Mouse (Mus musculus) testis, postnatal 14 days (tissue): Measurements from ENCODE around the gene Fbxl17.

Experiments
- DNase-seq: peaks from one replicate; pipeline ENCODE4 v3.0.0; 2021; ENCODE audit warnings: low spot score

Fbxl17 gene

DNA sequence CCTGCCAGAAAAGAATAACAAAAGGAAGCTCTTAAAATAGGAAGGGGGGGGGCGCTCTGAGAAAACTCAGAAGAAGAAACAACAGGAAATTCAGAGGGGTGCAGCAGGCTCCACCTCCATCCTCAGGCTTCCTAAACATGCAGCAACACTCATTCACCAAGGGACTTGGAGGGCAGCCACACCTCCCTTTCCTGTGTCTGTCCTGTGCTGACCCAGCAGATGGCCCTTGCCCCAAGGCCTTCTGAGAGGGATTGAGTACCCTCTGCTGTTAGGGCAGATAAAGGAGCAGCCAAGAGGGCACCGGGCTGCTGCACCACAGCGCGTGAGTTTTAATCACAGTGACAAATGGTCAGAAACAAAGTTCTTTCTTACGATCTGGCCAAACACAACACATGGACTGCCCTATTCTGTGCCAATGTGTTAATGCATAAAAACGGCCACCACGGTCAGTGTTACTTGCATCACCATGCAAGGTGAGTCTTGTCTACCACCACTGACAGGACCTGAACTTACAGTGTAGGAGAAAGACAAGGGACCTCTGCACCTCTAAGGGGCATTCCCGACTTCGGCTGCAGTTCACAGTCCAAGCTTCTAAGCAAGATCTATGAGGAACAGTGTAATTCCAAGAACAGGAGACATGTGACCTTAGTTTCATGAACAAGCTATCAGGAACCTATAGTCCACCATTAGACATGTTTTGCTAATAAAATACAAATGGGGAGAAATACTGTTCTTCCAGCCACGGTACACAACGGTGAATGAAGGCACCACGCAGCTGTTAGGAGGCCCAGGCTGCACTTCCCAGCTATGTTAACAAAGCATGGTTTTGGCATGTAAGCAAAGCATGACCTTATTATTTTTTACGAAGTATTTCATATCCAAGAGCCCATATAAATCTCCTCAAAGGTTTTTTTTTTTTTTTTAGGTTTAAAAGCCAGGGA lies 96.8 kb downstream of the Fbxl17 start:
- DNase-seq = no peak

DNA sequence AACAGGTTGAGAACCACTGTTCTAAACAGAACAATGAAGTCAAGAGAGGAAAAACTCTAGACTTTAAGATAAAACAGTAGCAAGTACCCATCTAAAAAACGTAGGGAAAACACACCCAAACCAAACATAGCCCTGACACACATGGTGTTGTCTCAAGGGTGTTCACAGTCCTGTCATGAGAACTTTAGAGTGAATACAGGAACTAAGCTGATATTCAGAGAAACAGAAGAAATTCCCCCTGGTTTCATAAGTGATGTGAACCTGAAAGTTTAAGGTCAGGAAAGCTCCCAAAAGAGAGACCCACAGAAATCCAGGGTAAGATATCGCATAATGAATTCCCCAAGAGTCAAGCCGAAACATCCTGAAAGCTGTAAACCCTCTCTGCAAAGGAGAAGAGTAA lies 97.6 kb downstream of the Fbxl17 start:
- DNase-seq = no peak

DNA sequence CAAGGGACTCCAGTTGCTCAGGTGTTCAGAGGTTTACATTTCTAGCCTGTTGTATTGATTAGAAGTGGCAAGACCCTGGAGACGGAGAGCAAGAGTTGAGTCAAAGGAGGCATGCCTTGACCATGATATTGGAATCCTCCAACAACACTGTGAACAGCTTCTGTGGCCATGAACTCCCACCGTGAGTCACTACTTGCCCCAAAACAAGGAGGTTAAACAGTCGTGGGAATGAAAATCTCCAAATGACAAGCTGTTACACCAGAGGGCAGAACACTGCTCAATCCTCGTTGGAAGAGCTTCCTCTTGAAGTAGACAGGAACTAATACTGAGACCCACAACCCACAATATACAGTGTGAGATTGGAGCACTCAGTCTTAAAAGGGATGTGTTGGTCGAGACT lies 99.2 kb downstream of the Fbxl17 start:
- no peak for DNase-seq

DNA sequence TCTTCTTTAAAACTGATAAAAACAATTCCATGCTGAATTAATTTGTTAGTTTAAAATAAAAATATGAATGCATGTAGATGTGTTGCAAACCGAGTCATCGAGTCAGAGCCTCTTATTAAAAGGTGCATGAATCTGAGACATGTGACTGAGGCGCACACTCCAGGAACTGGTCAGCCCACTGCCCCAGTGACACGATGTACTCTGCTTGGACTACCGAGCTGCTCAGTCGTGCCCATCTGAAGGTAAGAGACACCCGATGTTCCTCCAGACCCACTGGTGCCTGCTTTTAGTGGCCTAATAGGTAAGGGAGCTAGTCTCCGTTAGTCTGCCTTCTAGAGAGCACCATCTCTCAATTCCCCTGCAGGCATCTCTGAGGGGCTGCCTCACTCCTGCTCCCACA lies 100.0 kb downstream of the Fbxl17 start:
- no peak for DNase-seq

DNA sequence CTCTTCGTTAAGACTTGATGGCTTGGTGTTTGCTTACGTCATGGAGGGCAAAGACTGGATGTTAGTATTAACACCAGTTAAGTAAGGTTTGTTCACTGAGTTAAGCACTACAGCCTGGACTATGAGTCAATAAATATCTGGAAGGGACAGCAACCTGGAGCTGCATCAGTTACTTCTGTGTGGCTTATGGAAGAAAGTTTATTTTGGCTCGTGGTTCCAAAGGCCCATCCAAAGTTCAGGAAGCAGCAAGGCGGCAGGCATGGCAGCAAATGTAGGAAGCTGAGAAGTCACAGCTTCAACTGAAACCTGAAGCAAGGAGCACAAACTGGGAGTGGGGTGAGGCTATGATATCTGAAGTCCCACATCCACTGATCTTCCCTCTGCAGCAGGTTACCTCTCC lies 108.3 kb downstream of the Fbxl17 start:
- DNase-seq = no peak

DNA sequence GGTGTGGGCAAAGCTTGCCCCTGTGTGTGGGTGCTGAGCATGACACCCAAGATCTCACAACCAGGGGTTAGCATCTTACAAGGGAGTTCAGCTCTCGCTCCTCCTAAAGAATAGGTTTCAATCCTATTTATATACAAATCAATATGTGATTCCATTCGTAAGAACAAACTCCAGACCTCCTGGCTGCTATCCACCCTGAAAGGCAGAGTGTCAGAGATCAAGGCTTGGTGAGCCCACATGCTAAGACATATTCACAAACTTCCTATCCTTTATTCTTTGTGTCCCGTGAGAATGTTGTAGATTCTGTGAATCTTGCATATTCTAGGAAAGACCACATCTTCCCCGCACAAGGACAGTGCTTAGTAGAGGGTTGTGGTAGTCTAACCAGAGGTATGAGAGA lies 108.9 kb downstream of the Fbxl17 start:
- DNase-seq = no peak

DNA sequence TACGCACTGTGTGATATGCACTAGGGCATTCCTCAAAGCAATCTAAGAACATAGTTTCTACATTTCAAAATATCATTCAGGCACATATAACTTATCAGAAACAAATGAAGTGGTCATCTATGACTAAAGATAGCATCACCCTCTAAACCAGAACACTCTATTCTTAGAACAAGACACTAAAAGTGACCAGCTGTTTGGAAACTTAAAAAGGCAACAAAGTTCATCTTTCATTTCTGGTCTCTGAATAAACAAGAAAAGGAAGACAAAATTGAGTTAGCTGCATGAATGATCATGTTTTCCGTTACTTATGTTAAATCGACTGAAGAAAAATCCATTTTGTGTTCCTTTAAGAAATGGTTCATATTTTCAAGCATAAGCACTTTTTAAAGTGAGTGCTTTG lies 128.8 kb downstream of the Fbxl17 start:
- DNase-seq = no peak

DNA sequence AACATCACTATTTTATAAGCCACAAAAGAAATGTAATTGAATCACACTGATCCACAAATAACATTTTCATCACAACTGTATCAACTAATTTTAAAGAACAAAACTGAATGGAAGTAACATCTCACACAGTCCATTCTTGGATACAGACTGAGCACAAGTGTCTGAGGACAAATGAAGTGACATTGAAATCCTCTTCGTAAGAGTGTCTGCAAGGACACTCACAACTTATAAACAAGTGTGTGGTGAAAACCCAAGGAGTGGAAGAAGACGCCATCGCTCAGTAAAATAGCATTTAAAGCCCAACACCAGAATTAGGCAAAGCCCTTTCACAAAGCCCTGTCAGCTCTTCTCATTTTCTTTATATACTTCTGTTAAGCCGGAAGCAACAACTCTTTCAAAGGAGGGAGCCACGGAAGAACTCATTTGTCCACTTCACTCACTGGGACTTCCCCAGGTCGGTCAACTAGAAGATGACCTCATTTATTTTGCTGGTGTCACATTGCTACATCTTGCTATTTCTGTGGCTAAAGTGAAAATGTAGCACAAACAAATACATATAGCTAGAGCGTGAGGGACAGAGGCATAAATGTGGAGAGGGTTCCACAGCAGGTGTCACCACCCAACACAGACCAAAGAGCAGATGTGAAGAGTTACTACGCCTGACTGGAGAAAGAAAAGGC lies 130.0 kb downstream of the Fbxl17 start:
- DNase-seq = no peak

DNA sequence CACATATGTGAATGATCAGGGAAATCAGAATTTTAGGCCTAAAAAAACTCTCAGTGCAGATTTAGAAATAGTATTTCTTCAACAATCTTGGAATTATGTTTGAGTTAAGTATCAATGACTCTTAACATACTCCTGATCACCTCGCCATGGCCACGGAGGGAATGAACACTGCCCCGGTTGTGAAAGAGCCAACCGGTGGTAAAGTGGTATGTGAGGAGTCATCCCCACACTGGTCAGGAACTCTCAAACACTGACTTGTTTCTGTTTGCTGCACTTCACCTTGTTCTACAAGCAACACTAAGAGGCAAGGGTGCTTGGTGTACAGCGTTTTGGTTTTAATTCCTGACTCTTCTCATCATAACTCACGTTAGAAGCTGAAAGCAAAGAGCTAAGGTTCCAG lies 132.3 kb downstream of the Fbxl17 start:
- DNase-seq = no peak

DNA sequence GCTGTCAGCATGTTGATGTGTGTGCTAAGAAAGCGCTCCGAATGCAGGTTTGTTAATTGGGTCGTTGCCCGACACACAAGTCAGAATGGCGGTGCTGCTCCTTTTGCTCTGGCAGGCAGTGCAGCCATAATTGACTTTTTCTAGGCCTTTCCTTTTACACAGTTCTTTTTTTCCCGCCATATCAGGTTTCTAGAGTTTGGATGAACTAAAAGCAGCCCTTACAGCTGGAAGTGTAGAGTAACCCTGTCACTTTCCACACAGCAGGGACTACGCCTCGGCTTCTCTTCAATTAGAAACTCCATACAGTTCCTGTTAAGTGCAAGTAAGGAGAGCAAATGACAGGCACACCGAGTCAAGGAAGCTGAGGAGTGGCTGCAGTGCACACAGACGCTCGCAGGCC lies 133.8 kb downstream of the Fbxl17 start:
- DNase-seq = no peak

DNA sequence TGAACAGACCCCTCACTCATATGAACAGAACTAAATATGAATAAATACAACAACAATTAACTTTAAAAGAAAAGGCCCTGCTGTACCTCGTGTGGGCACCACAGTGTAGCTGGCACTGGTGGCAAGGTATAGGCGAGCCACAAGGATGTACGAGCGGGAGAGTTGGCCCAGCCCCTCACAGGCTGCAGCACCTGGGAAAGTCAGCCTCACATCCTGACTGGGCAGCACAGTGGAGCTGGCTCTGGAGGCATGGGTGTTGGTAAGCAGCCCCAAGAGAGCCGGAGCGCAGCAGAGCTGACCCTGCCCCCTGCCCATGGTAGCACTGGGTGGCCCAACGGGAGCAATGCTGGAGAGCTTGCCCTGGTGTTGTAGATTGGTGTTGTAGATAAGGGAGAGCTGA lies 135.2 kb downstream of the Fbxl17 start:
- no peak for DNase-seq

DNA sequence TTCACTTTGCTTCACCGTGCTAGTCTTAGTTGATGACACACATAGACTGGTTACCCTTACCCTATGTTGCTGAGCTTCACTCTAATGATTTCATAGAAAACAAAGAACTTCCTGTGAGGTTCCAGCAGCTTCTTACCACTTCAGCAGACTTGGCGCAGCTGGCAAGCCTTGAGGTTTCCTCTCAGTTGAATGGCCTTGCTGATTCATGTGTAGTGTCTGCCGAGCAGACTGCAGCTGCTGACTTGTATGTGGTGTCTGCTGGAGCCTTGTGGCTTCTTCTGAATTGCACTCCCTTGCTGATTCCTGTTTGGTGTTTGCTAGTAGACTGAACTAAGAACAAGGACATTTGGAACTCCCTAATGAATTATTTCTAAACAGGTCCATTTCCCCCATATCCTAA lies 137.6 kb downstream of the Fbxl17 start:
- no peak for DNase-seq

DNA sequence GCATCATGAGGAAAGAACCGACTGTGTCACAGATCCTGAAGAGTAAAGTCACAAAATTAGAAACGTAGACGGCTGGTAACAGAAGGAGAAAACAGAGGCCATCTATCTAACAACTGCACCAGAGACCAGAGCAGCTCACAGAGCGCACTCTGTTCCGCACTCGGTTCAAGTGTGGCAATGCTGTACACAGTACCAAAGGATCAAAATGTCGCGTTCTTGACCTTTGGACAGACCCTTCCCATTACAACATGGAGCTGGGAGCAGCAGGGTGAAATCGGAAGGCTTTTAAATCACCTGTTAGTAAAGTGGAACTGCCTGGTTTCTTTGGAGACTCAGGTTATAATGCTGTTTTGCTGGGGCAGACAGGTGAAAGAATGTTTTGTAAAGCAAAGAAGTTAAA lies 138.1 kb downstream of the Fbxl17 start:
- DNase-seq = no peak

DNA sequence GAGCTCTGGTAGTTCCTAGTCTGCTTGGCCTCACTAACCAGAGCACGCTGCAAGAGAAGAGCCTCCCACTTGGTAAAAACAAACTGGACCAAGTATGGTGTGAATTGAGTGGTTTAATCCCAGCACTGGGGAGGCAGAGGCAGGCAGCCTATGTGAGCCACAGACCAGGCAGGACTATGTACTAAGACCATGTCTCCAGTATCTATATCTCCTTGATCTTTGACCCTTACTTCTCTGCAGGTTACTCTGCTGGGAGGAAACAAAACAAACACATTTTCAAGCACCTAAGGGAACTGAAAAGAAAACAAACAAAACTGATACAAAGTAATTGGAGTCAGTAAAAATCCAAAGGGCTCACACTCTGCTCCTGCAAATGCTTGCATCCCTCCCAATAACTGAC lies 141.0 kb downstream of the Fbxl17 start:
- DNase-seq = no peak

DNA sequence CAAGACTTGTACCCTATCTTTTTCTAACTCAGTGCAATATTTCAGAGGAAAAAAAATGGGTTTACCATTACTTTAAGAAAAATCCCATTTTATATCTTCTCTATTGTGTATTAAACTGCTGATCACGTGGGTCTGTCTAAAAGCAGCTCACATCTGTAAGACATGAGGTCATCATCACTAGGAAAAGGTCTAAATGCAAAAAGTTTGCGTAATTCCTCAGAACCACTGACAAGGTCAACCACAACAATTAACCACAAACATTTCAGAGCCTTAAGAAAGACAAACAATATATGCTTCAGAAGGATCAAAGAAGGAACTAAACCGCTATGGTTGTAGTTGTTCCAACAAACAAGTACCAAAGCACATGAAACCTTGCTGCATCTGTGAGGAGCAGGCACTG lies 143.6 kb downstream of the Fbxl17 start:
- DNase-seq = no peak

DNA sequence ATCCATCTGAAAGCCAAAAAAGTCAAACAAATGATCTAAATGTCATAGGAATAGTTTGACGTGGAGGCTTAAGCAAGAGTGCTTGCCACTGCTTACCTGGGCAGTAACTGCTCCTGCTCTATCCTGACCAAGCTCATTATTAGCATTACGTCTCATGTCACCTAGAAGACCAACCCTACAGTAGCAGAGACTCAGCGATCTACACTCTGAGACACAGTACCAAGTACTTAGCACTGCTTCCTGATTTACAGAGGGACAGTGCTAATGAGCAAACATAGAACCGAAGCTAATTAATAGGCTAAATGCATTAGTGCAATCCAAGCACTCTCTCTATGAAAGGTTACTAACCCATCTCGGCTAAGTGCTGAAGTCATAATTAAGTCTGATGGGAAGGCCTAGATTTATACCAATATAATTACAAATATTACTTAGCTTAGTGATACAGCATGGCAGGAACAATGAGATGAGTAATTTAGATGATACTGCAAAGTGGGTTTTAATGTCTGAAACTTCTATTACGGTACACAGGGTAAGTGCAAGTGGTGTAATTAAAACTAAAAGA lies 147.1 kb downstream of the Fbxl17 start:
- no peak for DNase-seq

DNA sequence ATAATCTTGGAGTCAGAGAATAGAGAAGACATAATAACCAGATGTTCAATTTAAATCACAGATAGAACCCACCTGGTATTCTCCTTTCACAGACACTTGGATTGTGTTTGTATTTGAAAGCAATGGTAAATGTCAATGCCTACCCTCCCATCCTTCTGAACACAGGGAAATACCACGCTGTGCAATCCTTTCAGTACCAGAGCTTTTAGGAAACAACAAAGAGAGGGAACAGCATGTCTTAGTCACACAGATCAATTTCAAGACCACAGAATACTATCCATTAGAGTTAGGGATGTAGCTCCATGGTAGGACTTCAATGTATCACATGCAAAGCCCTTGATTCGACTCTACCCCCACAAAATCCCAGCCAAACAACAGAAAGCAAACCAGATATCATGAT lies 148.1 kb downstream of the Fbxl17 start:
- no peak for DNase-seq

DNA sequence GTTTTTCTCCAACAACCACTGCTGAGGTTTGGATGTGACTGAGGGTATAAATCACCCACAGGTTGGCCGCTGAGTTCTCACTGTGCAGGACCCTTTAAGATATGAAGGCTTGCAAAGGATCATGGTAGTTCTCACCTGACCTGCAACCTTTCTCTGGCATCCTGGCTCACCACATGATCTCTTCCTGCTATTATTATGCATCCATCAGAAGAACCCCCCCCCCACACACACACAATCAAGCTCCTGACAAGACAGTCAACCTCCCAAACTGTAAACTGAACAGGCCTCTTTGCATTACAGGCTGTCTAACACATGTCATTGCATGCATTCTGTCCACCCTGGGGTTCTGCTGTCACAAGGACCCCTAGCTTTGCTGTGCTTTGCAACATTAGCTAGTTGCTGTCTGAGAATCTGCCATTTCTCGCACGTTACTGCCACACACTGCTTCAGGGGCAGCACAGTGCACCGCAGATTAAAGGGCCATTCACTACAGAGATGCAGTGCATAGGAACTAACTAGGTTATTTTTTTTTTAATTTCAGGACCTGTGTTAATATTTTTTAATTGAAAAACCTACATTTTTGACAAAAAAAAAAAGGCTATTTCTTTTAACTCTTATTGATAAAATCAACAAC lies 148.8 kb downstream of the Fbxl17 start:
- no peak for DNase-seq

DNA sequence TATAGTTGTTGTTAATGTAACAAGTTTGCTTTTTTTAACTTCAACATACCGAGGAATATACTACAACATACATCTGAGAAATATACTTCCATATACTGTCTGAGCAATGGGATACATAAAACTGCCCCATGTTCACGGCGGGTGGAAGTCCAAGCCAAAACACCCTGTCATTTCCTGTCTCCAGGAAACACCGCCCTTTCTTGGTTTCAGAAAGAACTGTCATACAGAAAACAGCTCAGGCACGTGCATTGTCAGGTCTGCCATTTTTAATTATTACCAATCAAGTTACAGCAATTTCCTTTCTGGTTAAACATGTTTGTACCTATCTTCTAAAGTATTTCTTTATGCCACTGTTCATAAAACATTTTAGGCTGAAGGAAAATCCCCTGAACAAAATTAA lies 155.7 kb downstream of the Fbxl17 start:
- DNase-seq = no peak

DNA sequence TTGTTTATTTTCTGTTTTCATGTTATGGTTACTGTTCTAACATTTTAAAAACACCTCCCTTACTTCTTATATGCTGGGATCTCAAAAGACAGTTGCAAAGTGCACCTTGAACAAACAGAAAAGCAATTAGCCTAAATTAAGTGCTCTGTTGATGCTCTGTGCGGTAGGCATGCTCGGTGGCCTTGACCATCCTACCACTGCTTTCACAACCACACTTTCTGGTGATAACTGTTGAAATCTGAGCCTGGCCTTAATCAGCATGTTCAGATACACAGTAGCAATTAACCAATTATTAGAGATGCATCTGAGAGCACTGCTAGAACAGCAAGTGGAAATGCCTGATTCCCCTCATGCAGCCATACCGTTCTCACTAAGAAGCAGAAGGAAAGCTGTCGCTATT lies 156.7 kb downstream of the Fbxl17 start:
- DNase-seq = no peak

DNA sequence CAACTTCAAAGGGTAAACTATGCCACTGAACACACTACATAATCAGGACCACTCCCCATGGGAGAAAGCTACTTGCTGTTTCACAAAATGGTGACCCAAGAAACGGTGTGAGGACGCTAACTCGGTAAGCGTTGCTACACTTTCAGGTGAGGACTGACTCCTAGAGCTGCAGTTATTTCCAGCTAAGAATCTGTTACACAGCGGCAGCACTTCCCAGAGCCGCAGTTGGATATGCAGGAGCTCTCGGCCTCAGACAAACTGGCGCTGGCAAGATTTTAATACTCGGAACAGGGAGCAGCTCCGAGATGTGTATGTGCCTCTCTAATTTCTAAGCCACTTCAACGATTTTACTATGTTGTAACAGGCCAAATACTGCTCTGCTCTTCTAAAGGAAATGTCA lies 157.4 kb downstream of the Fbxl17 start:
- DNase-seq = no peak

DNA sequence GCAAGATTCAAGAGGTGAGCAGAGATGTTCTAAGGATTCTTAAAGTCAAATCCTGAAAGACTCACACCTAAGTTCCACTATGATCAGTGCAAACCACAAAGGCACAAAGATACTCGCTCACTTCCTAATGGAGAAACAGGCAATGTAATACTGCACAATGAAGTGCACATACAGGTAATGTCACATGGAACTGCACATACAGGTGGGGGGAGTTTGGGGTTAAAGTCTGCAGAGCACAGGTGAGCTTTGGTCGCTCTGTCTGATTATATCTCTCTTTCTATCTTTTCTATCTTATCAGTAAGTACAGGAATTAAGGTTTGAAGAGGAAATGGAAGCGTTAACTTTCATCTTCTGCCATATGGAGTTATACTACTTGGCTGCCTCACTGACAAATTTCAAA lies 158.6 kb downstream of the Fbxl17 start:
- no peak for DNase-seq

DNA sequence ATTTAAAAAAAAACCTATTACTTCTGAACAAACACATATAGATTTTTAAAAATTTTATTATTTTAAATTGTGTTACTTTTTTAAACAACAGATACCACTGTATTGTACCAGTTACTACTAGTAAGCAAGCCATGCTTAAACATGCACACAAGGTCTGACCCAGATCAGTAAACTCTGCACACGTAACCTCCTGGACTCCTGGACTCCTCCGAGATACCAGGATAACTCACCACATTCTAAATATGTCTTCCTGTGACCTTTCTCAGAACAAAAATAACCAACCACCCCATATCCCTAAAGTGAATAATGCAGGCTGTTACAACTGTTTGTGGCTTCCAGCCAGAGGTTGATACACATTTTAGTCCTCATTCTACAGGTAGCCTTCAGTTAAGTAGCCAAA lies 170.9 kb downstream of the Fbxl17 start:
- no peak for DNase-seq
